Mouse (Mus musculus) layer of hippocampus, adult 11-12 months (tissue): ENCODE measurements around the gene Ntrk3.

Source experiments
- DNase-seq: peaks from one replicate; pipeline ENCODE4 v3.0.0; 2022; ENCODE audit warnings: low spot score

Gene Ntrk3

DNA sequence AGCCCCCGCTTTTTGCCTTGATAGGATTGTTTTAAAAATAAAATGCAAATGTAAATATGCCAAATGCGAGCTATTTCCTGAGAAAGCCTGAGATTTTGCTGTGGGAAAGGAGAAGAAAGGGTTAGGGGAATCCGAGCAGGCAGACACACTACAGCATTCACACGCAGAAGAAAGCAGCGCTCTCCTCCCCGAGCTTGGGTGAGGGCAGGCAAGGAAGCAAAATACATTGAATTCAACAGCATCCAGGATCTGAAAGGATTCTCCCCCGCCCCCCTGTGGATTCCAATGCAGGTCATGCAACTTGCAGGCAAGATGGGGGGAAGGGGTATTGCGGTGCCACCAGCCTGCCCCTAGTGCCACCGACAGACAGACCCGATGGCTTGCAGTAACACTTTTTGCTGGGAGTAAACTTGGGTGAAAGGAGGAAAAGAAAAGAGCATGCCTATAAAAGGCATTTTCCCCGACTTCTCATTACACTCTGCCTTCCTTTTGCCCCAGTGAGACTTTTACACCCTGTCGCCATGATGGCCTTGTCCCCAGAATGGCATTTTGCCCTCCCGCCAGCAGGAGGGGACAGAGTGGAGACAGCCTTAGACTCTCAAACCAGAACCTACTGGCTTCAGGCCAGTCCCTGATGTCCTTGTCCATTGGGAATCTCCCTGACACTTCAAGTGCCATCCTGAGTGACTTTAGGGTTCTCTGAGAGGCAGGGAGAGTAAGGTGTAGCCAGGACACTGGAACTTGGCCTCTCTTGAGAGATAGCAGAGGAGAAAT is 158.2 kb downstream of the Ntrk3 start:
- DNase-seq = peak; percentile 49

- peak; percentile 47 for DNase-seq
Observed at GRCm38 (mm10) chr7:78578461-78579359, 159.1 kb downstream of the Ntrk3 start.

- peak; percentile 48 for DNase-seq
Observed at GRCm38 (mm10) chr7:78578111-78578460, 159.7 kb downstream of the Ntrk3 start.

DNA sequence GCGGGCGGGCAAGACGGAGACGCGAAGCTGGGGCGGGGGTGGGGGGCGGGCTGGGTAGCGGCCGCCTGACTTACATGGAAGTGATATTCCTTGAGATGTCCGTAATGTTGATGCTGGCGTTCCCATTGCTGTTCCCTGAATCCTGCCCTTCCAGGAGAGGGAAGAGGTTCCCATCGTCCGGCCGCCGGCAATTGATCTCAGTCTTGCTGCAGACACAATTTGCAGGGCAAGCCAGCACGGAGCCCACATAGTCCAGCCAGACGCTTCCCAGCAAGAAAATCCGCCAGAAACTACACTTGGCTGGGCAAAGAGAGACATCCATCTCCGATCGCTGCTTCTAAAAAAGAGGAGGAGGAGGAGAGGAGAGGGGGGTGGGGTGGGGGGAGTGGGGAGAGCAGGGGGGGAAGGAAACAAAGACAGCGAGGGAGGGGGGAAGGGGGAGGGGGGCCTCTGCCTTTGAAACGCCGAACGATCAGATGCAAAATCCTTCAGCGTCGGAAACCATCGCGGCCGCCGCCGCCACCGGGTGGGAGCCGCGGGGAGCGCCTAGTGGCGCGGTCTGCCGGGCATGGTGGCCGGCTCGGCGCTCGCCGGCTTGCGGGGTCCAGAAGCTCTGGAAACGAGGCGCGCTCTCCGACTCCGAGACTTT is 160.2 kb downstream of the Ntrk3 start:
- DNase-seq = no peak

DNA sequence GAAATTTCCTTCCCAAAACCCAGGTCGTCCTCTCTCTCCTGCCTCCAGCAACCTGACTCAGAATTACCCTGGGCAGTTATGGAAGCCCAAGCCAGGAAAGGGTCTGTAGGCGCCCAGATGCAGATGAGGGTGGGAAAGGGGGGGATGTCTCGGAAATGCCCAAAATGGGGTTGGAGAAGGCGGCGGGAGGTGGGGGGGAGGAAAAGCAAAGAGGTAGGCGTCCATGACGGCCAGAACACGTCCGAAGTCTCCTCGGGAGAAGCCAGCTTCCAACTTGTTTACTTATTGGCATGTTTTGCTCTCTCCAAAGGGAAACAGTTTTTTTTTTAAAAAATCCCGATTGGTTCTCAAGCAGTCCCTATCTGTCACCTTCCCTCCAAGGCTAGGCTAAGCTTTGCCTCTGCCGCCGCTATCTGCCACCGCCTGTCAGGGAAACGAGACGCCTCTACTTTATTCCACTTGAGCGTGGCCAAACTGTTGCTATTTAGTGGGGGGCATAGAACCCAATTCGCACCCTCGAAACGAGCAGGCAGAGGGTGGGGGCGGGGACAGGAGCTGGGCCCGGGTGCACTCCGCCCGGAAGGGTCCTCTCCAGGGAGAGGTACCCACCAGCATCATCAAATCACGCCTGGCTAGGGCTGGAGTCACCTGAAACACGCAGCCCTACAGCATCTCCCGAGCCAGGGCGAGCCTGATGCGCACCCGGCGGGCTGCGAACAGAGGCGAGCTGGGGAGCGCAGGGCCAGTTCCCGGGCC is 160.9 kb downstream of the Ntrk3 start:
- DNase-seq = no peak

DNA sequence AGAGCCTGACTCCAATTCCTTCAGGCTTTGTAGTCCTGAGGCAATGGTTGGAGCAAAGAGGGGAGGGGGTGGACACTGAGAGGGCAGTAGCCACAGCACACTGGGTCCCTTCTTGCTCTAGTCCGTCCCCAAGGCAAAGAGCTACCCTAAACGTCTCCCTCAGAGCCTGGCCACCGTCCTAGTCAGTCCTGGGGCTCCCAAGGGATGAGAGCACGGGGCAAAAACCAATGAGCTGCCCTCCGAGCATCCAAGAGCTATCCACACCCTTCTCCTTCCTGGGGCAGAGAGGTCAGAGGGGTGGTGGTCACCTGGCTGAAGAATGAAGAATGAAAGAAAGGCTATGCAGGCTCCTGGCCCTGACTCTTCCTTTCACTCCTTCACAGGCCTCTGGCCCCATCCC is 161.6 kb downstream of the Ntrk3 start:
- DNase-seq = no peak

- DNase-seq = no peak
Observed at GRCm38 (mm10) chr7:78575556-78575955, 162.3 kb downstream of the Ntrk3 start.

GRCm38 (mm10) chr7:78571196-78571595 is 166.6 kb downstream of the Ntrk3 start:
- no peak for DNase-seq

DNA sequence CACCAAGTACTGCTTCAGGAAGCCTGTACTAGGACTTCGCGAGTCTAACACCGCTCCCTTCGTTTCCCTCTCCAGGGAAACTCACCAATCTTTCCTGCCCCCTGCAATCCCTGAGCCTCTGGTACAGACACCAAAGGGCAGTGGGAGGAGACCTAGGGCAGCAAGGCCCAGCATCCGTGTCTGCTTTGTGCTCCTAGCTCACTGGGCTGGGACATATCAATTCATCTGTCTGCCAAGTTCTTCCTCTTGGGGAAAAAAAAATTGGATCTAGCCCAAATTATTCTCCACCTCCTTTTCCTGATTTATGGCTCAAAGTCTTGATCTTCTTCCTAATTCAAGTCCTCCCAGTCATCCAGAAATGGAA is 168.6 kb downstream of the Ntrk3 start:
- no peak for DNase-seq

GRCm38 (mm10) chr7:78568411-78569254 is 169.2 kb downstream of the Ntrk3 start:
- DNase-seq = peak; percentile 58

- DNase-seq = no peak
Observed at GRCm38 (mm10) chr7:78566617-78567016, 171.2 kb downstream of the Ntrk3 start.

GRCm38 (mm10) chr7:78565386-78565785 is 172.4 kb downstream of the Ntrk3 start:
- DNase-seq = no peak

- no peak for DNase-seq
Observed at GRCm38 (mm10) chr7:78558503-78558902, 179.3 kb downstream of the Ntrk3 start.

DNA sequence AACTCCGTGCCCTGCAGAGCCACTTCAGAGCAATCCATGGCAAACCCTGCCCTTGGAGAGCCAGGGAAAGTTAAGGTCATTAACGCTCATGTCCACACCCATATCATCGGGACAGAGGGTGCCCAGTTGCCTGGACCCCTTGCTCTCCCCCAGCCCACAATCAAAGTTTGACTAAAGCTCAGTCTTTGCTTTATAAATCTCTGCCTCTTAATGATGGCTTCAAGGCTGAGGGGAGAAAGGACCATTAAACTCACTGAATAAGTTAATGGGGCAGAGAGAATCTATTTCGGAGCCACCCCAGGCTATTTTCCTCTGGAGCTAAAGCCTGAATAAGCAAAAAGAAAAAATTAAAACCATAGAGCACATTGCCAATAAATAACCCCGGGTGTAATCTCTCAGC is 182.3 kb downstream of the Ntrk3 start:
- DNase-seq = no peak

GRCm38 (mm10) chr7:78549461-78549860 is 188.4 kb downstream of the Ntrk3 start:
- no peak for DNase-seq

- no peak for DNase-seq
Observed at GRCm38 (mm10) chr7:78548721-78549120, 189.1 kb downstream of the Ntrk3 start.

DNA sequence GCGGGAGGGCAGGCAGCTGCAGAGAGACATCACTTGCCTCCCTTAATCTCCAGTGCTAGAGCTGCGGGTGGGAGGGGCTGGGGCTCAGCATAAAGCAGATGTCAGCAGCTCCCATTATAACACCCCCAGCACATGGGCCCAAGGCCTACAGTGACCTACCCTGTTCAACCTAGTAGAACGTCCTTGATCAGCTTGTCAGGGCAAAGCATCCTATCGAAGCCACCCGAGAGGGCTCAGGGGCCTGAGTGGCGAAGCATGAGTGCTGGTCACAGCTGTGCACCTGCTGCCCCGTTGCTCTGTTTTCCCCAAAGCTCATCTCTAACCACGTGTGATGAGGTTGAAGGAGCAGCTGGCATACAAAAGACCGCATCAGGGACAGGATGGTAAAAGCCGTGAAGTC is 191.3 kb downstream of the Ntrk3 start:
- DNase-seq = no peak

GRCm38 (mm10) chr7:78542468-78542867 is 195.3 kb downstream of the Ntrk3 start:
- DNase-seq = no peak

- no peak for DNase-seq
Observed at GRCm38 (mm10) chr7:78530286-78530685, 207.5 kb downstream of the Ntrk3 start.

- no peak for DNase-seq
Observed at GRCm38 (mm10) chr7:78528008-78528407, 209.8 kb downstream of the Ntrk3 start.

- no peak for DNase-seq
Observed at GRCm38 (mm10) chr7:78527564-78527963, 210.2 kb downstream of the Ntrk3 start.
